Mouse (Mus musculus) gastrocnemius, adult 18-20 months (tissue): Measurements from ENCODE around the gene Vwf. TPM values are rescaled to one million over a fixed set of nuclear protein-coding genes. Genes with fewer than 3 reads are reported as not detected.

ENCODE experiments used
- DNase-seq: peaks from one replicate; pipeline ENCODE4 v3.0.0; 2021; ENCODE audit warnings: low spot score
- total RNA-seq, 2 experiments: library from RNA; stranded (reverse); gene quantifications; 2 replicates each; pipeline ENCODE4 v1.2.3; 2021

Gene Vwf
- total RNA-seq, 2 experiments from 2014 or later: 16.3 to 18.7 TPM

DNA sequence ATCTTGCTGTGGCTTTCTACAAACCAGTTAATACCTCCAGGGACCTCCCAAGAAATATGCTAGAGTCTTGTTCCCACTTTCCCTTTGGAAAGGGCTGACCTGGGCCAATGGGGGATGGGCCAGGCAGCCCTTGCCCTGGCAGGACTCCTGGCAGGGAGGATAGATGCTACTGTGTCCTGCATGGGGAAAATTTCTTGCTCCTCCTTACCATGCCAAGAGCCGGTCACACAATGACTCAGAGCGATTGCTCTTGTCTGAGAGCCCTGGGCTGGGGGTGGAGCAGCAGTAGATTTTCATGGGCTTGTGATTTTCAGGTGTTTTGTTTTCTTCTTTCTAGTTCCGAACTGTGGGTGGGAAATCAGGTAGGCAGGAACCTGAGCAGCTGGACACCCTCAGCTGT lies 39.0 kb downstream of the Vwf start:
- DNase-seq: no peak

DNA sequence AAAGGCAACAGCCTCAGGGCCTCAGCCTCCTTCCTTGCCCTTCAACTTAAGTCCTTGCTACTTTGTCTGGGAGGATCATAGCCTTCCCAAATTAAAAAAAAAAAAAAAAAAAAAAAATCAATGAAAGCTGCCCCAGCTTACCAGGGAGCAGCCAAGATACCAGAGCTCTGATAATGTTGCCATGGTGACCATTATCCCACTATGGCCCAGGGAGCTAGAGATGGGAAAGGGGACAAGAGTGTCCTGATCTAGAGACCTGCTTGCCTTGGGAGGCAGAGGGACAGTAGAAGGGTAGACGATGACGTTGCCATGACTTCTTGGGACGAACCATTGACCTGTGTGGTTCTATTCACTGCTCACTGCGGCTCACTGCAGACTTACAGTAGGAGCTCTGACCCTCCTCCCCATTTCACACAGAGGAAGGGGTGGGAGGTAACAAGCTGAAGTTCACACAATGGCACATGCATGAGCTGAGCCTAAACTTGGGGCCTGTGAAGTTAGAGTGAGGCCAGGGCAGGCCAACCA lies 39.5 kb downstream of the Vwf start:
- DNase-seq: no peak

GRCm38 (mm10) chr6:125588241-125588640 lies 41.7 kb downstream of the Vwf start:
- no peak for DNase-seq

GRCm38 (mm10) chr6:125589075-125589474 lies 42.5 kb downstream of the Vwf start:
- no peak for DNase-seq

- no peak for DNase-seq
Measured at GRCm38 (mm10) chr6:125590056-125590455, 43.5 kb downstream of the Vwf start.

- no peak for DNase-seq
Measured at GRCm38 (mm10) chr6:125590471-125590870, 43.9 kb downstream of the Vwf start.

GRCm38 (mm10) chr6:125591652-125592385 lies 45.2 kb downstream of the Vwf start:
- no peak for DNase-seq

GRCm38 (mm10) chr6:125592536-125592935 lies 46.0 kb downstream of the Vwf start:
- no peak for DNase-seq

DNA sequence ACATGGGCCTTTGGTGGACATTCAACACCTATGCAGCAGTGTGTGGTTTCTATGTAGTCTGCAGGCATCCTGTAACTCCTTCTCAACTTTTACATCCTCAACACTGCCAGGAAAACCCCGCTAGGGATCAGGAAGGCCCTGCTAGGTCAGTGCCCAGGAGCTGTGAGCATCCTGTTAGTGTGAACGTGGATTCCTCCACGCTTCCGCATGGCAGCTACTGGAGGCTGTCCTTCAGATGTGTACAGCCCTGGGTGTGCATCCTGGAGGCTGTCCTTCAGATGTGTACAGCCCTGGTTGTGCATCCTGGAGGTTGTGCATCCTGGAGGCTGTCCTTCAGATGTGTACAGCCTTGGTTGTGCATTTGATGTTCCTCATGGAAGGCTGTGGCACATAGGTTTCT lies 47.7 kb downstream of the Vwf start:
- no peak for DNase-seq

DNA sequence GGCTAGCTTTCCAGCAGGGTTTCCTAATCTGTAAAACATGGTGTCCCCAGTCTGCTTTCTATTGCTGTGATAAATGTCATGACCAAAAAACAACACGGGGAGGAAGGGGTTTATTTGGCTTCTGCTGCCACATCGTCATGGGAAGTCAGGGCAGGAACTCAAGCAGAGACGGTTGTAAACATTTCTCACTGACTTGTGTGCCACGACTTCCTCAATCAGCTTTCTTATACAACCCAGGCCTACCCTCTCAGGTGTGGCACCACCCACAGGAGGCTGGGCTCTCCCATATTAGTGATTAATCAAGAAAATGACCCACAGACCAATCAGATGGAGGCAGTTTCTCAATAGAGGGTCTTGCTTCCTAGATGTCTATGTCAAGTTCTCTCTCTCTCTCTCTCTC lies 48.3 kb downstream of the Vwf start:
- no peak for DNase-seq

- no peak for DNase-seq
Measured at GRCm38 (mm10) chr6:125596701-125597318, 50.2 kb downstream of the Vwf start.

DNA sequence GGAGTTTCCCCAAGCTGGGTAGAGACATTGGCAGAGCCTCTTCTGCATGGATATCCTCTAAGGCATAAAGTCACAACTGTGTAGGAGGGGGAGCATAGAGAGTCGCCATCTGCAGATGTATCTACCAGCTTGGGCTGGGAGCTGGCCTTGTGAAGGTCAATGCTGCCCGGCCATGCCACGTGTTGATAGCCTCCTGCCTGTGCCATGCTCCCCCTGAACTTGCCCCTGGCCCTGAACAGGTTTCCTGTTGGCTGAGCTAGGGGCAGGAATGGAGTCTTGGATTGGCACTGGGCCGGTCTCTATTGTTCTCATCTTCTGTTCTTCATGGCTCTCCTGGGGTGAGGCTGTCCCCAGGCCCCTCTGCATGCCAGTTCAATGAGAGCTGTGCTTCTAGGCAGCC lies 51.1 kb downstream of the Vwf start:
- no peak for DNase-seq

DNA sequence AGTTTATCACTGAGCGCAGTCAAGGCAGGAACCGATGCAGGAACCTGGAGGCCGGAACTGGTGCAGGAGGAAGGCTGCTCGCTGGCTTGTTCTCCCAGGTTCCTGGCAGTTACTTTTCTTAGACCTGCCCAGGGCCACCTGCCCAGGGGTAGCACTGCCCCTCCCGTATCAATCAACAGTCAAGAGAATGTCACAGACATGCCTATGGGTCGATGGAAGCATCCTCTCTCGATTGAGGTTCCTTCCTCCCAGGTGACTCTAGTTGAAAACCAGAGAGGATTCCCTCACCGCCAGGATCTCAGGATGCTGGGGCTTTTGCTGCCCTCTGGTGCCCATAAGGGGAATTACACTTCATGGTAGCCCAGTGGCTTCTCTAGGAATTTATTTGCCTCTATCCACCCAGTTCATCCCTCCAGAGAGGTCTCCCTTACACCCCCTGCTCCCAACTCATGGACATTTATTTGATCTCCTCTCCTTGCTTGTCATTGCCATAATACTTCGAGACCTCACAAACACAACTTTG lies 53.5 kb downstream of the Vwf start:
- DNase-seq: peak; percentile 74

- DNase-seq: no peak
Measured at GRCm38 (mm10) chr6:125600669-125601068, 54.1 kb downstream of the Vwf start.

GRCm38 (mm10) chr6:125601190-125601589 lies 54.6 kb downstream of the Vwf start:
- no peak for DNase-seq

DNA sequence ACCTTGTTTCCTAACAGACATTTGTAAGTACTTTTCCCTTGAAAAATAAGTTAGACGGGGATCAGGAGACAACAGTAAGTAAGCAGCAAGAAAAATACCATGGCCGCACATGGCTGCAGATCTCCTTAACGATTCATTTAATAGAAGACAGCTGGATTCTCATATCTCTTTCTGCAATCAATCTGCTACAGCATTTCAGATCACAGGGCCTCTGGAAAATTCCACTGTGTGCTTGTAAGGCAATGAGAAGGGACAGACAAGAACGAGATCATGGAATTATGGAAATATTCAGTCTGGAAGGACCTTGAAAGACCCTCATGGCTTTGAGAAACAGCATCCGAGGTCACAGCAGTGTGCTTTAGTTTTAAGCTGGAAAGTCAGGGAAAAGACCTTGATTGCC lies 55.2 kb downstream of the Vwf start:
- DNase-seq: no peak

DNA sequence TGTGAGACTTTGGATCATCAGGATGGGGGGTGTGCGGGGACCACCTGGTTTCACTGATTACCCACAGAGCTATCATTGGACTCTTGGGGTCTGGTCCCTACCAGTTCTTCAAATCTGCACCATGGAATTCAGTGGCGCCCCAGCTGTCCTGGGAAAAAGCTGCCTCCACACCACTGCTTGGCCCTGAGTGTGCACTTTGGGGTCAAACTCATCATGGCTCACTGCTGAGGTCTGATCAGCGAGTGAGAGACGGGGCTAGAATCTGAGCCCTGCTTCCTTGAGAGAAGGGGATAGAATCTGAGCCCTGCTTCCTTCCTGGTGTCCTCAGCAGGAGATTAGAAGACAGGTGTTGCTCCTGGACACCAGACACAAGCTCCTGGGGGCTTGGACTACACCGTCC lies 55.8 kb downstream of the Vwf start:
- DNase-seq: no peak

DNA sequence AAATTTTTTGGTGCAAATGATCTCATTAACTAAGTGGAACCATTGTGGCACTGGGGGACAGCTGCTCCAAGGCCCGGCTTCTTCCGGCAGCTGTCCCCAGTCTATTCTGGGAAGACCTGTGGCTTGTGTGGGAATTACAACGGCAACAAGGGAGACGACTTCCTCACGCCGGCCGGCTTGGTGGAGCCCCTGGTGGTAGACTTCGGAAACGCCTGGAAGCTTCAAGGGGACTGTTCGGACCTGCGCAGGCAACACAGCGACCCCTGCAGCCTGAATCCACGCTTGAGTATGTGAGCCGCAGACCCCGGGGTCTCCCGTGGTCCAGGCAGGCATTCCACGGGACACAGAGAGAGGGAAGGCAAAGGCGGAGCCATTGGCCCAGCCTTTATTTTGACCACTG lies 56.7 kb downstream of the Vwf start:
- peak; percentile 81 for DNase-seq

- DNase-seq: no peak
Measured at GRCm38 (mm10) chr6:125603678-125604462, 57.3 kb downstream of the Vwf start.

DNA sequence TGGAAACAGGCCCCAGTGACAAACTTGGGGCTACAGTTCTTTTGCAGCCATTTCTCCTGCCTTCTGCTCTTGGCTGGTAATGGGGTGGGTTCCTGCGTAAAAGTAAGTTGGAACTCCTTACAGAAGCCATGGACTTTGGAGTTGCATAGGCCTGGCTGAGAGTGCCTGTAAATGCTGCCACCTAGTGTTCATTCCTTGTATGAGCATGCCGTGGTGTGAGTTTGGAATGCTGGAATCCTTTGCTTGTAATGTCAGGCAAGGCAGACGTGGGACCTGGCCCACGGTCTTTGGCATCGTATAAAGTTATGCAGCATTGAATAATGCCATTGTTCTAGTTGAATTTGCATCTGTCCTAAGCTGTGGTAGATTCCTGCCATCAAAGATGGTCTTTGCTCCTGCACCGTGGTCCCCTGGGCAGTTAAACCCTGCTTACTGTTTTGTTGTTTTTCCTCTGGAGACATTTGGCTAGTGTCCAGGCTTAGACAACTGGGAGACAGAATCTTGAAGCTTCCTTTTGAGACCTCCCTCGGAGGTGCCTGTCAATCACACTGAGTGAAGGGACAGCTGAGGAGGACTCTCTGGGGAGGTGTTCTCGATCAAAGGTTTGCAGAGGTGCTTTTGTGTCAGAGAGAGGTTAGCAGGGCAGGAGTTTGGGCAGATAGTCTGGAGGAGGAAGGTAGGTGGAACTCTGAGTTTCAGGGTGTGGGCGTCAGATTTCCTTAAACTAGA lies 58.1 kb downstream of the Vwf start:
- DNase-seq: peak; percentile 69

- DNase-seq: no peak
Measured at GRCm38 (mm10) chr6:125609025-125609424, 62.5 kb downstream of the Vwf start.
